Mouse (Mus musculus): ENCODE results near the gene Saal1.

DNA sequence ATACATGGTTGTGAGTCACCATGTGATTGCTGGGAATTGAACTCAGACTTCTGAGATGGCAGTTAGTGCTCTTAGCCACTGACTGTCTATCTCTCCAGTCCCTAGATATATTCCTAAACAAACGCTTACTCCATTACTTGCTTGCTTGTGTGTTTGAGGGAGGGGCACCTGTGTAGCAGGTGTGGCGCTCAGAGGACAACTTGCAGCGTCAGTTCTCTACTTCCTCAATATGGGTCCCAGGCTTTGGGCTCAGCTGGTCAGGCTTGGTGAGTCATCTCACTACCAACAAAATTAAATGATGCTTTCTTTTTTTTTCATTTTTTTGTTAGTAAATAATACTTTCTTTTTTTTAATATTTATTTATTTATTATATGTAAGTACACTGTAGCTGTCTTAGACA is 32.1 kb downstream of the Saal1 start:
- TF ChIP-seq CTCF (conservative IDR thresholded peaks at IDR 0.05; ENCODE audit: low read length) (no peak), POU5F1 (IDR thresholded peaks at IDR 0.05; ENCODE audit: borderline replicate concordance, low read length) (no peak)

Data from E14TG2a.4 (cell line).